Mouse (Mus musculus) thymus, postnatal 10 days (tissue): ENCODE measurements at regions not wholly inside any gene's neighbourhood (a gene's known extent, or its start where the extent isn't known, plus 50 kb on each side); places are given as distances from the start of the nearest gene placed in this dataset.
A peak's percentile ranks its signal among the peaks of the same experiment; 100 is the strongest.
"Not testable (repeated sequence)": the region's sequence is repeated elsewhere in the genome, so short reads cannot be mapped to it uniquely, and the experiment has no call there.

ENCODE experiments used
- DNase-seq, 2 experiments: peaks; one replicate each; pipeline ENCODE4 v3.0.0; 2021; ENCODE audit warnings: low spot score in 2 of 2

- DNase-seq = not testable (repeated sequence)
Observed at GRCm38 (mm10) chr8:71081291-71081690, 175.6 kb downstream of the Map1s start.

DNA sequence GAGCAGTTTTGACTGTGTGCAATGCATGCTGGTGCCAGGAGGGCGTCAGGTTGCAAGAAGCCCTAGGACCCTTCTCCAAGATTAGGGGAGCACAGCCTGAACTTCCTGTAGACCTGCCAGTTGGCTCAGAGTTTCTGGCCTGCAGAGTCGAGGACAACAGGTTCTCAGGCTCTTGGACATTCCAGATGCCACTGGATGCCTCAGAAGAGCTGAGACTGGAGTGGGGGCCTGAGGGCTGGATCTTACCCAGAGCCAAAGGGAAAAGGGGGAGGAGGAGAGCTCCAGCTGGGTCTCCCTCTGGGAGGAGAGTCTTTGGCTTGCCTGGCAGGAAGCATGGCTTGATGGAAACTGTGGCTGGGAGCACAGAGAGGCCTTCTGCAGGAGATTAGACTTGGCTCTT, 145.4 kb upstream of the Myo9b start:
- not testable (repeated sequence) for DNase-seq

DNA sequence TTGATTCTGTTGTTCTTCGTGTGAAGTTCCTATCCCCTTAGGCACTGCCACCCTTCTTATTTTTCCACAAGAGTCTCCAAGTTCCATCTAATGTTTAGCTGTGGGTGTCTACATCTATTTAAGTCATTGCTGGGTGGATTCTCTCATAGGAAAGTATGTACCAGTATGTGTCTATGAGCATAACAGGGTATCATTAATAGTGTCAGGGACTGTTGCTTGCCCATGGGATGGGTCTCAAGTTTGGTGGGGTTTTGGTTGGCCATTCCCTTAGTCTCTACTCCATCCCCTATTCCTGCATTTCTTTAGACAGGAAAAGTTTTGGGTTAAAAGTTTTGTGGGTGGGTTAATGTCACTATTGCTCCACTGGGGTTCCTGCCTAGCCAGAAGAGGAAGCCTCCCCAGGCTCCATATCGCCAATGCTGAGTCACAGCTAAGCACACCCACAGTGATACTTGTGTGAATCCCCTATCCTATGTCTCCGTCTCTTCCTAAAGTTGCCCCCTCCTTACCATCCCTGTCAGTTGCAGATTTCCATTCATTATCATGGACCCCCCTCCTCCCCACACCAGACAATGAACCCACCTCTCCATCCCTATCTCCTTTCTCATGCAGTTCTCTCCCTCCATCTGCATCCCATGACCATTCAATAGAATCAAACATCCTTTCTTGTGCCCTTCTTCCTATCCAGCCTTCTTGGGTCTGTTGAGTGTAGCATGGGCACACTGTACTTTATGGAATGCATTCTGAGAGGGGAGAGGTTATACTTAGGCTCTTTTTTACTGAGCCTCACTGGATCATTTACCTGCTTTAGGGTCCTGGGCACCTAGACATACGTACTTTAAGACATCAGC, 141.9 kb upstream of the Myo9b start:
- DNase-seq = no peak

DNA sequence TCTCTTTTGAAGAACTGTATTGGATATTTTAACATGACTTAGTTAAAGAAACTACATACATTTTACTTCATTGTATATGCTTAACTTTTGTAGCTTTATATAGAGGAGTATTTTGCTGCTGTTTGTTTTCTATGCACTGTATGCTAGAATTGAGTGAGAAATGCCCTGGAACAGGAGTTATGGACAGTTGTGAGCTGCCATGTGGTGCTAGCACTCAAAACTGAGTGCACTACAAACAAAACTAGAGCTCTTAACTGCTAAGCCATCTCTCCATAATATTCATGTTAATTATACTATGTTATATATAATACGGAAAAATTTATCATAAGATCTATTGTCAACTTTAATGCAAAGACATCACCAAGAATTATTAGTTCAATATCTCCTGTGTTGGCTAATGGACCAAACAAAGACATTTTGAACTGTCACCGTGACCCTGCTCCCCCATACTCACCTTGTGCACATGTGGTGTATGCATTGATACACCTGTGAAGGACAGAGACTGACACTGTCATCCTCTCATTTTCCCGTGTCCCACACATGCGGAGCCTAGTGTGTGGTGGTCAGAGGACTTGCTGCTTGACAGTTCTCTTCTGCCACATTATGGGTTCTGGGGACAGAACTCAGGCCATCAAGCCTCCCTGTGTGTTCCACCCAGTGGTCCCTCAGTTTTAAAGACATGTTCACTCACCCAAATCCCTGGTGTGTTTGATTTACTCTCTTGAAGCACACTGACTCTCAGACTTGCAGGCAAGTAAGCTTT, 141.0 kb upstream of the Myo9b start:
- DNase-seq = peak in 1 of 2 experiments; percentile 6

GRCm38 (mm10) chr8:71132898-71133297, 139.6 kb upstream of the Myo9b start:
- not testable (repeated sequence) for DNase-seq

DNA sequence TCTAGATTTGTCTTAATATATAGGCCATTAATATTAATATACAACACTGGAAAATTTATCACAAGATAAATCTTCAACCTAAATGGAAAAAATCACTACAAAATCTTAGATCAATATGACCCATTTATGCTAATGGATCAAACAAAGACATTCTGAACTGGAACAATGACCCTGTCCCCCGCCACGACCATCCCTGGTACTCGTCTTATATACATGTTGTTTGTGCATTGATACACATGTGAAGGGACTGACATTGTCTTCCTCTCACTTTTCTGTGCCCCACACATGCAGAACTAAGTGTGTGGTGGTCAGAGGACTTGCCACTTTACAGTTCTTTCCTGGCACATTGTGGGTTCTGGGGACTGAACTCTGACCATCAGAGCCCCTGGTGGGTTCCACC, 135.4 kb upstream of the Myo9b start:
- DNase-seq = not testable (repeated sequence)

- not testable (repeated sequence) for DNase-seq
Observed at GRCm38 (mm10) chr8:71142373-71142973, 130.0 kb upstream of the Myo9b start.

GRCm38 (mm10) chr8:71171478-71172210, 100.9 kb upstream of the Myo9b start:
- not testable (repeated sequence) for DNase-seq

DNA sequence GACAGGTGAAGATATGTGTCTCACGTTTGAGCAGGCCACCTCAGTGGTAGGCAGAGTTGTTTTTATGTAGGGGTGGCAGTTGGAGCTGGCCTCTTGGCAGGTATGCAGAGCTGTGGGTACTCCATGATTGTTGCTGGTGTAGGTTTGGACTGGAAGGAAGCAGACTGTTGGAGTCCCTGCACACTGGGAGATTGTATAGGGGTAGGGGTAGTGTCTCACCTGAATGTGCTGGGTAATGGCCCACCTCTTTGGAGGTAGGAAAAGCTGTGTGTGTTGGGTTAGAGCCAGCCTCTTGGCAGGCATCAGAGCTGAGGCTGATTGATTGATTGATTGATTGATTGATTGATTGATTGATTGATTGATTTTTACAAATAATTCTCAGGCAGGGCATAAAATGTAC, 79.6 kb upstream of the Myo9b start:
- DNase-seq = not testable (repeated sequence)

- not testable (repeated sequence) for DNase-seq
Observed at GRCm38 (mm10) chr8:71195006-71195722, 77.3 kb upstream of the Myo9b start.
